Mouse (Mus musculus): ENCODE data around the gene Gcsam.

The Gcsam gene

DNA sequence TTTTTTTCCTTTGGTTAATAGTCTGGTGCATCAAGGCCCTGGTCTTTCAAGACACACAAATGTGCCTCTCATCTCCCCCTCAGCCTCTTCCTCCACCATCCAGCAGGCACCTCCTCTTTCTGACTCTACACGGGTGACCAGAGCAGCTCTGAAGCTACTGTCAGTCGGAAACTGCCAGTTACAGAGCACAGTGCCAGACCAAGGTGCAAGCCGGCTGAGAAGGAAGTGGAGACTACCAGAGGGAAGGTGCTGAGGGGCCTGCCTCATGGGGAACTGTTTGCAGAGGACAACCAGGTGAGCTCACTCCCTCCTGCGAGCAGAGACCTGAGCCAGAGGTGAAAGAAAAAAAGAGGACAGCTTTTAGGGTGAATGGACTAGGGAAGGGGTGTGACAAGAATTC lies at the start of gene Gcsam:
Gcsam (plus strand) TSS at position 114 of the 400 bp plus-strand sequence.
- WGBS = 80% methylated on average over 4 of the region's 4 CpGs

DNA sequence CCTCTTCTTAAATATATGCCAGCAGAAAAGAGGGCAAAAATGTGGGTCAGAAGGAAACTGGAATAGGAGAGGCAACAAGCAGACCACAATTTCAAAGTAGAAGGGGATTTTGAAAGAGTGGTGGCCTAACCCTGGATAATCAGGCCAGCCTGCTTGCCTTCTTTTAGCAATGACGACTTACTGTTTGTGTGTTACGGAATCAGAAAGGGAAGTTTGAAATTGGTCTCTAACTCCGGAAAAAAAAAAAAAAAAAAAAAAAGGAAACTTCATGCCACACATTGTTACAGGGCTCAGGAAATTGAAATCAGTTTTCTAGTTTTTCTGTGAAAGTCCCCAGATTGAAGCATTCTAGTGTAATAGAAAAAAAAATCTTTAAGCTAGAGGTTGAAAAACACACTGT lies 48.4 kb upstream of the Gcsam start:
- WGBS = 45% methylated on average over 3 of the region's 3 CpGs

DNA sequence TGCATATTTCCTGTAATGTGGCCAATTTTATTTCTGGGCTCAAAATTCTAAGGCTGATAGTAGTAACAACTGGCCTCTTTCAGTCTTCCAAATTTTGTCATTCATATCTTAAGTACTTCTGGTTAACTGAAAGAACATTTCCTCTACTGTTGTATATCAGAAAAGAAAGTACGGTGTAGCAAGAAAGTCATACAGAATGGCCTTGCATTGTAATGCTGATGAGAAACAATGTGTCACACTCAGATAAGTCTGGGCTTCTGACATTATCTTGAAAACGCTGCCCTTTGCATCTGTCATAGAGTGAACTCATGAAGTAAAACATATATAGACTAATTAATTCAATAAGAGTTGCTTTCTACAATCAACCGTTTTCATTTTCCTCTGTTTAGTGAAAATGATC lies 37.9 kb upstream of the Gcsam start:
- WGBS = 95% methylated on average over 3 of the region's 3 CpGs

DNA sequence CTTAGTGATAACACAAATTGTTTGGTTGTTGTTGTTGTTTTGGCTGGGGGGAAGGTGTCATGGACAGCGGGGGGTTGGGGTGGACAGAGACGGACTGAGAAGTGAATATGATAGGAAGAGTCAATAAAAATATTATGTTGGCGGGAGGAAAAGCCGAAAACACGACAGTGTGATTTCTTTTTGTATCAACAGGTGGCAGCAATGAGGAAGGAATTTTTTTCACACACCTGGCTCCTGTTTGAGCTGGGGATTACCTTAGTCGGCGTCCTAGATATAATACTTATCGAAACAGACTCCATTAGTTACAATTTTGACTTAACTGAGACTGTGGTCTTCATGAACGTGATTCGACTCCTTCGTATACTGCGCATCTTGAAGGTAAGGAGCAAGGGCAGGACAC lies 30.3 kb upstream of the Gcsam start:
- WGBS = 70% methylated on average over 12 of the region's 12 CpGs

DNA sequence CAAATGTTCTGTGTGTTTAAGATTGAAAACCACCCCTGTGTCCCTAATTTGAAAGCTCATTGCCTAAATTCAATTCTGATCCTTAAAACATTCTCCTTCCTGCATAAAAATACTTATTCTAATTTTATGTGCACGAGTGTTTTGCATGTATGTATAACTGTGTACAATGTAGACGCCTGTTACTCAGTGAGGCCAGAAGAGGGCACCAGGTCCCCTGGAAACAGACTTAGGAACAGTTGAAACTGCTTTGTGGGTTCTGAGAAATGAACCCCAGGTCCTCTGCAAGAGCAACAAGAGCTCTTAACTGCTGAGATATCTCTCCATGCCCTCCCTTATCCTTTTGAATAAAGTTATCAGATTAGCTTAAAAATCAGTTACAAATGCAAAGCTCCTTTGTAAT lies 27.7 kb upstream of the Gcsam start:
- WGBS = 44% methylated on average over 2 of the region's 2 CpGs

DNA sequence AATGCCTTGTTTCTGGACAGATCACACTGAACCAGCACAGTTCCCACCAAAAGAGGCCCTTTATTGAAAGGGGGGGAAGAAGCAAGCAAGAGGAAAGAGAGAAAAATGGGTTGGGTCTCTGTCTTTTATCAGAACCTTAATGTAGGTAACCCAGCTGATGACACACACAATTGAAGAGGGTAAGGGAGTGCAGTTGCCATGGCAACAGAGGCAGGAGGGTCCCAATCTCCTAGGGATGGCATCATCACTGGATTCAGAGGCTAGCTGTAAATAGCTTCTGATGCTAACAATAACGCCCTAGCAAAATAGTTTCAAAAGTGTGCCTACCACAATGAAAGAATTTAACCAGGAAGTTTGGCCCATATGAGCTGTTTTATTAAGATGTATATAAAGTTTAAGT lies 16.5 kb upstream of the Gcsam start:
- WGBS = 57% methylated on average over 1 of the region's 1 CpGs

DNA sequence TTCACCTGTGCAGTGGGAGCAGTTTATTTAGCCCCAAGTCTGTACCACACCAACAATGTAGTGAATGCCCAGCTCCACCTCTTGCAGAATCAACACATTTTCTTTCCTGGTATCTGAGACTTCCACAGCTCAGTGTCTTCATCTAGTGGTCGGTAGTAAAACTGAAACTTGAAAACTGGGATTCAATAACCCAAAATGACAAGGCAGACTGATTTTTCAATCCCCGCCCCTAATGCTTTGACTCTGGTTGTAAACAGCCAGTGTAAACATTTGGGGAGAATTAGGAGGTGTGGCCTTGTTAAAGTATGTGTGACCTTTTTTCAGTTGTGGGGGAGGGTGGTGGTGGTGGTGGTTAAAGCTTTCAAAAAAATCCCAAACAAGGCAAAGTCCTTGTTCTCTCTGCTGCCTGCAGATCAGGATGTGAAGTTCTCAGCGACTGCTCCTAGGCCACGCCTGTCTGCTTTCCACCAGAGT lies 1.7 kb upstream of the Gcsam start:
- WGBS = 41% methylated on average over 4 of the region's 4 CpGs

DNA sequence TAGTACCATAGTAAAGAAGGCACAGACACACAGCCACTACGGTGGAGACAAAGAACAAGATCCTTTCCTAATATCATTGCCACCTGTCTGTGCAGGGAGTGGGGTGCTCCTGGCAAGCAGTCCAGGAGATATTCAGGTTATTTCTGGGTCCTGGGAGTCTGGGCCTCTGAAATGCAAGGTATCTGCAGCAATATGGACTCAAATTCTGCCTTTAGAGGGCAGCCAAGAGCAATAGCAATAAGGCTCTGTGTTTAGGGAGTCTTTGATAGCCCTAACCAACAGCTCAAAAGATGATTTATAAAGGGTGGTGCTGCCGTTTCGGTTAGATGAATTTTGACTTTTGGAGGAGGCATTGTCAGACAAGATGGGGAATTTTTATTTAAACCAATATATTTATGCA lies 880 bp upstream of the Gcsam start:
- 80% methylated on average over 3 of the region's 3 CpGs for WGBS

DNA sequence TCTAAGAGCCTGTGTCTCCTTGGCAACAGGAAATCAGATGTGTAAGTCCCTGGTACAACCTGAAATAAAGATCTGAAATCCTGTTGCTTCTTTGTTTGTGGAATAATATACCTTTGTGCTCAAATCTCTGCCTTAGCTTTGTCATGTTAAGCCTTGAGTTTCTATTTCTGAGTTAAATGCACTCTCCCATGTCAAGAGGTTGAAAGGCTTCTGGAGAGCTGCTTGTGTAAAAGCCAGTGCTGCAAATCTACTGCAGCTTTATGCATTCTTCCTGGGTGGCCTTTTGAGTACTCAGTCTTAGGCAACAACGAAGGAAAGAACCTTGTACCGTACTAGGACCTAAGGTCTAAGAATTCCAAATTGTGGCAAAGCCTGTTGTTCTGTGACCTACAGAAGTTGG lies 3.1 kb downstream of the Gcsam start:
- 75% methylated on average over 2 of the region's 2 CpGs for WGBS

DNA sequence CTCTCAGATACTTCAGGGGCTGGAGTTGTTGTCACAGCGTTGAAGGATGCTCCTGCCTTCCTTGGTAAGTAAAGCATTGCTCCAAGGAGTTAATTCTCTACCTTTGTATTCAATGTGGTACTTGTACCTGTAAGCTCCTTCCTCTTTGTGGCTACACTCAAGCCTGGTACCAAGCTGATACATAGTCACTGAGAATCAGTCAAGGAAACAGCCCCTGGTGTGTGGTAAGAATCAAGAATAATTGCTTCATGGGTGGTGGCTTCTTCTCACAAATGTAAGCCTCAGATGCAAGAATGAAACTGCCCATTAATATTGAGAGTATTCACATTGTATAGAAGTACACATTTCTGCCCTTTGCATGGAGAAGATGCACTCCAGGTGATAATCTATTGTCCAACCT lies 5.8 kb downstream of the Gcsam start:
- 93% methylated on average over 1 of the region's 1 CpGs for WGBS

DNA sequence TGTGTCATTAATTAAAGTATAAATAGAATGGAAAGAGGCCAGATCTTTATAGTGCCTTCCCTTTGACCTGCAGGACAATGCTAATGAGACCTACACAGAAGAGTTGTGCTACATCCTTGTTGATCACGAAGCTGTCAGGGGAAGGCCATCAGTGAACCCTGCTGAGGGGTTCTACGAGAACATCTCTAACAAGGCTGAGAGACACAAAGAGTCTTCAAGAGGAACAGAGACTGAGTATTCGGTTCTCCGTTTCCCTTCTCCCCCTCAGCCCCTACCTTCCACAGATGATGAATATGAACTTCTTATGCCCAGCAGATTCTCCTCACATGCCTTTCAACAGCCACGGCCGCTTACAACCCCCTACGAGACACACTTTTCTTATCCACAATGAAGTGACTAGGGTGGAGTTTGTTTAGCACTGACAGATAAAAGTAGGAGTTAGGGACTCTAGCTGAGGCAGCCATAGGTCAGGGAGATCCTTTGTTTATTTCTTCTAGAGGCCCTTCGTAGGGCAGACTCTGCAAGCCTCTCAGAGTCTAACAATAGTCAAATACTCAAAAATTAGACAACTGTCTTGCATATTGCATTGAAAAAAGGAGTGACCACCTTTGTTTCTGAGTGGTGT lies 9.7 kb downstream of the Gcsam start:
- 82% methylated on average over 8 of the region's 8 CpGs for WGBS

DNA sequence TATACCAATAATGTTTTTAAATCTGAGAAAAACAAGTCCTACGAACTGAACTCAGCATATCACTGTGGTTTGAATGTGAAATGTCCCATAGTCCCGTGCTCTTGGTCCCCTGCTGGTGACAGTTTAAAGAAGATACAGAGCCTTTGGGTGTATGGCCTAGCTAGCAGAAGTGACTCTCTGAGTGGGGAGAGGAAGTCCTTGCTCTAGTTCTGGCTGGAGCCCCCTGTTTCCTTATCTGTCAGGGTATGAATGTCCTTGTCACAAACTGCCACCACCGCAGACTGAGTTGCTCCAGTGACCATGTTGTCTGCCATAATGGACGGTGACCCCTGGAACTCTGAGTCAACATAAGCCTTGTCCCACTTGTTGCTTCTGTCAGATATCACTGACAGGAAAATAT lies 13.1 kb downstream of the Gcsam start:
- 87% methylated on average over 4 of the region's 4 CpGs for WGBS

DNA sequence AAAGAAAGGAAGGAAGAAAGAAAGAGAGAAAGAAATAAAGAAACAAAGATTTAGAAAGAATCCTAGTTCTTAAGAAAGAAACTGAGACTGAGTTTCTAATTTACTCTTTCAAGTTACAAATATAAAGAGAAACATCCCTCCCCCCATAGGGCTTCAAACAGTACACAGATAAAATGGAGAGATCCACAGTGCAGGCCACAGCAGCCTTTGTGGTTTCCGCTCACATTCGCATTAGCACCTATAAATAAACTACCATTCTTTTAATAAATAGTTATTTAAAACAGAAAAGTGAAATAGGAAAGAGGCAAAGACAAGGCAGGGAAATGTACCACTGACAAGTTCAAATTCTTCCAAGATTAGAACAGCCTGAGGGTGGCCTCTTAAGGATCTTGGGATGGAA lies 14.6 kb downstream of the Gcsam start:
- 93% methylated on average over 2 of the region's 2 CpGs for WGBS

DNA sequence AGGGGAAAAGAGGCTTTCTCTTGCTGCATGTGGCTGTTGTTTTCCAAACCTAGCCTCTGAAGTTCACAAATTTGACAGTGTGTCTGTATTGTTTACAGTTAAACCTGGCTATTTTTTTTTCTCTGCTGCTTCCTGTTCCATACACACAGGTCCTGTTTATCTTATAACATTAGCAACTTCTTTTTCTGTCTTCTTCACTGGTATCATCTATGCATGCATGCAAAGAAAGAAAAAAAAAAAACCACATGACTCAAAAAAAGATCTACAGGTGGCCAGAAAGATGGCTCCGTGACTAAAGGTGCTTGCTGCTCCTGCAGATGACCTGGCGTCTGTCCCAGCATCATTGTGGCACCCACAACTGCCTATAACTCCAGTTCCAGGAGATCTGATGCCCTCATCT lies 15.2 kb downstream of the Gcsam start:
- WGBS = 96% methylated on average over 2 of the region's 2 CpGs

DNA sequence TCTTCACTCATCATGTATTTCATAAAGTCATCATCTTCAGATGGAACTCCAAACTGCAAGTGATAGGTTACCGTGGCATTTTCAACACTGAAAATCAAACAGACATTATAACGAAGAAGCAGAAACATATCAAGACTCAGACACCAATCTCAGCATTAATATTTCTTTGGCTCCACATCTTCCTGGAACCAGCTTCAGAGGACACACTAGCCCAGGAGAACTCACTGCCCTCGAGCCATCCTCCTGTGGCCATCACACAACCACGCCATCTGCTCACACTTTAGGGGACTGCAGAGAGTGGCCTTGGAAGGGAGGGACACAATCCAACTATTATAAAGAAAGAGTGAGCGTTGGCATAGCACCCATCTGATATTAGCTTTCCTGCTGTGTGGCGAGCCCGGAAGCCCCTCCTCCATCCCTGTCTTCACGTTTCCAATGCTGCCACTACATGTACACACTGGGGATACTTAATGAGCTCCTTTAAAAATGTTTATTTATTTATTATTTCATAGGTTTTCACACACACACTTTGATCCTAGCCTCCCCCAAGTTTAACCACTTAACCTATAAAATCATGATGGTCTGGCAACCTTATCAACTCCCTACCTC lies 19.4 kb downstream of the Gcsam start:
- 77% methylated on average over 8 of the region's 8 CpGs for WGBS

DNA sequence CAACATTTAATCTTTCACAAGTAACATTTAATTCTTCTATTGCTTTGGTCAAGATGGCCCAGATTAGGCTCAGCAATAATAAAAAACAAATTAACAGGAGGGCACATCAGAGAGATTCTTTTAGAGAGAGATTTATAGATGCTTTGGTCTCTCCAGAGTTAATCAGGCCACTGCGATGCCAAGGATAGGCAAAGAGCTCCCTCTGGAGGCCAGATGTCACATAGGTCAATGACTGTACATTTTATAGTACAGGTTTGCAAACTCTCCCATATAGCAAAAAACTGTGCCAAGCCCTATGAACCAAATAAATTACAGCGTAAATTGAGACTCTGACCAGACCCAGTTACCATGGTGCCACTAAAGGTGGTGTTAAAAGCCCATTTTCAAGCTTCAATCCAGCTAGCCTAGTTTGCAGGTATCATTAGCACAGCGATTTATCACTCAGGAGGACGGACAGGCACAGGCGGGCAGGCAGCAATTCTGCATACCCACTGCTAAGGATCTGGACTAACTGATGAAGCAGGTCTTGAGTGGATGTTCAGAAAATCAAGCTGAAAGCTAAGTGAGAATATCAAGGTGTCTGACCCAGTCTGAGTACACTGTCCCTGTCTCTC lies 20.3 kb downstream of the Gcsam start:
- 63% methylated on average over 5 of the region's 5 CpGs for WGBS

DNA sequence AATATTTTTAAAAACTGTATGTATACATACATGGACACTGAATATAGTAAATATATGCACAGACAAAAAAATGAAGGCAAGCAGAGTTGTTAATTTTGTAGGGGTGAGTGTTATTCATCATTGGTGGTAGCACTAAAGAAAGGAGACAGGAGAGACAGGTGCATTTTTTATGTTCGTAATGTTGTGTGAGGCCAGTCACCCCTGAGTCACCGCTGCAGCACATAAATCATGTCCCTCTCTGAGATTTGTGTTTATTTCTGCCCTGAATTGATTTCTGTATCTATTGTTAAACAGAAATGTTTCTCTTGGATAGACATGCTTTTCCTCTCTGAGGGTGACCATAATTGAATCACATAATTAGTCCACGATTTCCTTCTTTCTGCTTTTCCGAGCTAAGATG lies 22.2 kb downstream of the Gcsam start:
- WGBS = 93% methylated on average over 4 of the region's 4 CpGs

DNA sequence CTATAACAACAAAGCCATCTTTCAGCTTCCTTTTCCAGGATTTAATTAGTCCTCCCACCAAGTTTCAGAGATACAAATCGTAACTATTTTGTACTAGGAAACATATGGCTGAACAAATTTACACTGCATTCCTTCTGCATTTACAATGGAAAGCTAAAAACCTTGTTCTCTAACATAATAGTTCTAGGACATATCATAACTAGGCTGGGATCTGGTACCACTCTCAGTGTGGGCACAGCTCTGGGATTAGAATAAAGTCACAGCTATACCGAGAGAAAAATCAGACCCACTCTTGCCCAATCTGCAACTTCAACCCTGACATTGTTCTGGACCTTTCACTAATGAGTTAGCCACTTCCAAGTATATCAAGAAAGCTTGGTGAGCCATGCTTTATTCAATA lies 25.6 kb downstream of the Gcsam start:
- 53% methylated on average over 2 of the region's 2 CpGs for WGBS

DNA sequence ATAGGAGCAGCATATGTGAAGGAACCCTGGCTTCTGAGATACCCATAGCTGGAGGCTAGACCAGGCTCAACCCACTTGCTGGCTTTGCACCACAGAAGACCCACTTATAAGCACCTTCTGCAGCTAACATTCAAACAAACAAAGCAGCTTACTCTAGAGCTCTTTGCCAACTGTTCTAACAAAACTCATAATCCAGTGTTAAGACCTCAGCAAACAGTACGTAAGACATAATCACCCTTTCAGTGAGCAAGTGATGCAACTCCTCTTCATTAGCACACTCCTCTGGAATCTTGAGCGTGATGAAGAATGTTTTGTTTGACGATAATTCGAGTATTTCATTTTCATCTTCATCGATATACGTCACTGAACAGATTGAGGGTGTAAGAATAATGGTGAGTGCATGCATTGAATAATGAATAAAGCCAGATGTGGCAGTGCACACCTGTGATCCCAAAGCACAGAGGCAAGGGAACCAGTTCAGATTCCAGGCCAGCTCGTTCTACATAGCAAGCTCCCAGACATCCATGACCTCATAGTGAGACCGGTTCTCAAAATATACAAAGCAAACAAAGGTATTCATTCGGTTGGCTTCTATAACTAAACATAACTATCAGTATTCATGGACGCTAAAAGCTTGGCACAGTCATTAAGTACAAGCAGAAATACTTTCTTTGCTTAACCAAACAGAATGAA lies 30.0 kb downstream of the Gcsam start:
- WGBS = 76% methylated on average over 10 of the region's 10 CpGs

DNA sequence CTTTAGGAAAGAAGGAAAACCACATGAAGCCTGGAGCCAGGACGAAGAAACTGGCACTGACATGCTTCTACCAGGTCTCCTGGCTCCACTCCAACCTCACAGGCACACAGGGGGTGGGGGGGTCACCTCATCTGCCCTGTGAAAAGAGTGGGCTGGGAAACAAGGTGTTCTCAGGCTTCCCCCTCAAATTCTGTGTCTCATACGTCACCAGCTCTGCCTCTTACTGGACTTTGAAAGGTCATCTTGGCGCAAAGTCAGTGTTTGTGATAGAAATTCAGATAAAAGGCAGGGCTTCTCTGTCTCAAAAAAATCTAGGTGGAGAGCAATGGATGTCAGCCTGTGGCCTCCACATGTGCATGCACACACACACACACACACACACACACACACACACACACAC lies 31.1 kb downstream of the Gcsam start:
- 63% methylated on average over 3 of the region's 3 CpGs for WGBS

DNA sequence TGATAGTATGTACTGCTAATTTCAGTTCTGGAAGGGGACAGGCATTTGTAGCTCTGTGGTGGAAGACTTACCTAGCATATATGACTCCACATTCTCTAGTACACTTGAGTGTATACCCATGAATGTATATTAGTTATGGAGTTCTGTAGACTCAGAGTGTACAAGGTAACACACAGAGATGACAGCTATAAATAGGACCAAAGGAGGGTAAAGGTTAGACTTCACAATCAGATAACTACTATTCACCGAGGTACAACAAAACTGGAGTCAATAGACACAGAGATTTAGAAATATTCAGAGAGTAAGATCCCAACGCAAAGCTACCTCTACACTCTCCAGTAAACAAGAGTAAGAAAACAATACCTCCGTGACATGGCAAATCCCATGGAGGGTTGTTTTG lies 33.8 kb downstream of the Gcsam start:
- WGBS = 86% methylated on average over 3 of the region's 3 CpGs

DNA sequence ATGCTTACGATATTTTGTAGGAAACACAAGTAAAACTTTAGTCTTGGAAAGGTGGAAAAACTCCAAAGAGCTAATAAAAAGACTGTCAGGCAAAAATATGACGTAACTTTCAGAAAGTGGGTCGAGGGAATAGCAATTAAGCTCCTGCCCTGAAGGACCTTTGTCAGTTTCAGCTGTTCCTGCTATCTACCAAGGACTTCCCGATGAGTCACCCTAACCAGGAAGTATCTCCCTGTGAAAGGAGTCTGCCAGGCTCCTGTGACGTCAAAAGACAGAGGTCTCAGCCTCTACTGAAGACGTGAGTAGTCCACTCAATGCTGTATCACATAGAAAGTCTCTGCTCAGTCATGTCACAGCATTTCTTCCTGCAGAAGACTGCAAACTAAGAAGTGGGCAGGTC lies 34.2 kb downstream of the Gcsam start:
- WGBS = 71% methylated on average over 6 of the region's 6 CpGs

DNA sequence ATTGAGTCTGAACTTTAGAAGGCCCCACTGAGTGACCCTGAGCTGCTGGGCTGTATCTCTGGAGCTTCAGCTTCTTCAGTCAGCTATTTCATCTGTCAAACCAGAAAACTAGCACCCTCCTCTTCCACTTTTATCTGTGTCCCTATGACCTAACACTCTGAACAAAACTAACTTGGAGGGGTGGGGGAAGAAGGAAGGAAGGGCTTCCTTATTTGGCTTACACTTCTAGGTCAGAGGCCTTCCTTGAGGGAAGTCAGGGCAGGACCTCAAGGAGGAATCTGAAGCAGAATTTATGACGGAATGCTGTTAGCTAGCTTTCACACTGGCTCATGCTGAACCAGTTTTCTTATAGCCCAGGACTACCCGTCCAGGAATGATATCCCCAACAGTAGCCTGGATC lies 41.3 kb downstream of the Gcsam start:
- WGBS = 73% methylated on average over 2 of the region's 2 CpGs
